Mouse (Mus musculus) adrenal gland, adult 8-10 months (tissue): ENCODE results near the gene AL731706.2. TPM values are rescaled to one million over a fixed set of nuclear protein-coding genes. Genes with fewer than 3 reads are reported as not detected.
A peak's percentile ranks its signal among the peaks of the same experiment; 100 is the strongest.
"Not testable (repeated sequence)": the region's sequence is repeated elsewhere in the genome, so short reads cannot be mapped to it uniquely, and the experiment has no call there.

Experiments
- DNase-seq: peaks from one replicate; pipeline ENCODE4 v3.0.0; 2022
- total RNA-seq, 4 experiments: library from RNA; stranded (reverse); gene quantifications; 2 replicates each; pipeline ENCODE4 v1.2.4; 2022

The AL731706.2 gene
- 10 to 100 TPM in 2 of 4 experiments, 1 to 10 TPM in 1, not detected in 1; 6.7 to 19.6 (median 15.6) TPM for total RNA-seq

DNA sequence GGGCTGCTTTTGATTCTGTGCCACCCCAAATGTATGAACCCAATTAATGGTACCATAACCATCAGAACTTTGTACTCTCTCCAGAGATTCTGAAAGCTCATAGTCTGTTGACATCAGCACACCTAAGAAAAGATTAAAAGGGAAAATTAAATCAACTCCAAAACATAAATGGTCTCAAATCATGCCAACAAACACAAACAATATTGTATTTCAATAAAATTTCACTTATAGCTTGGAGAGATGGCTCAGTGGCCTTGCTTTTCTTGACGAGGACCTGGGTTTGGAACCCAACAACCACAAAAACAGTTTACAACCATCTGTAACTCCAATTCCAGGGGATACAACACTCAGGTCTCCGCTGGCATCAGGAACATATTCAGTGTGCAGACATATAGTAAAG, at the start of gene AL731706.2:
Gene AL731706.2, minus strand, starts transcription at position 101 of the 400 bp plus-strand sequence.
- no peak for DNase-seq

DNA sequence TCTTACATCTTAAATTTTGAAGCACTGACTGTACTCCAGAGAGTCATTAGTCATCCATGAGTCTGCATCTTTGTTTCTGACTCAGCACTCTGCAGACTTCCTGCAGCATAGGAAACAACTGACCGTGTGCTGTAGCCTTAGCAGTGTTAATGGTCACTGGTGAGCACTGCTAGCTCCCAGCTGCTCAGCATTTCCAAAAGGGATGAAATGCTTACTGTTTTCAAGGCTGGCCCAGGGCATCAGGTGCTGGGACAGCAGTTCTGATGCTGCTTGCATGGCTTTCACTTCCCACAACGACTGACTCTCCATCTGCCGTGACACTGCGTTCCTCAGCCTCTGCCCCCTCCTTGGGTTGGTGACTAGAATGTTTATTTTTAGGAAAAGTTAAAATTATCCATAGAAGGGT, 35.5 kb upstream of the AL731706.2 start:
- no peak for DNase-seq

DNA sequence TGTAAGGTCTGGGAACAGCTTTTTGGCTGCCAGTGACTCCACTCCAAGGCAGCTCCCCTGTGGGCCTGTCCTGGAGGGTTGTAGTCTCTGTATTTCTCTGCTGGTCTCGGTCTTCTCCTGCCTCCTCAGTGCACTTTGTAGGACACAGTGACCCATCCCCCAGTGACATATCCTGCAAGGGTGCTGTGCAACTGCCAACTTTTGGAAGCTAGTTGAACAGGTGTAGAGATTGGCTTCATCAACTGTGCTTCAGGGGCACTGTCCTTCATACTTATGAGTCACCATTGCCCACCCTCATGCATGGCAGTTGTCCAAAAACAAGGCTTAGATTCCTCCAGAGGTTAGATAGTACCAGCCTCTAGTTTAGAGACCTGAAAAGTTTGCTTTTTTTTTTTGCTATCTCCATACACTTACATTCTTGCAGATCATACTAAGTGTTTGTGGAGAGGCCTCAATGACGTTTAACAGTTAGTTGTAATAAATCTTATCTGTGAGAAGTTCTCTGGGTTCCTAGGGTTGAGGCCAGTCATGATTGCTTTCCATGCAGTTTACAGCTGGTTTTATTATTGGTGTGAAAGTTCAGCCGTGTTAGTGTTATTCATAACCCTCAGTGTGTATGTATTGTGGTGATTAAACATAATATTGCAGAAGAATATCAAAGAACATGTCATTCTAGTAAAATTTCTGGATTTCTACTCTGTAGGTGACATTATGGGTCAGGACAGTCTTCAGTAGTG, 34.9 kb upstream of the AL731706.2 start:
- no peak for DNase-seq

DNA sequence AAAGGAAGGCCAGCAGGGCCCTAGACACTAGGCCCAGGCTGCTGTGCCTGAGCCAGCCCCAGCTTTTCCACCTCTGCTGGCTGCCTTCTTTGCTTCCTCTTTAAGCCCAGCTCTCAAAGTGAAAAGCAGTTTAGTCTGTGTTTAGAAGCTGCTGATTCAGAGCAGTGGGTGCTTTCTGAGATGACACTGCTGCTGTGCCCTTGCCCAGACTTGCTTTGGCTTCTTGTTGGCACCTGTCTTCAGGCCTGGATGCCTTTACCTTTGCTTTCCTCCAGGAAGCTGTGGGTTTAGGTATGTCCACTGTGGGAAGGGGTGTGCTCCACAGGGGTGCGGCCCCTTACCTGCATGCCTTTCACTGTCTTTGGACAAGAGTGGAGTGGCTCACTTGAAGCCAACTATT, 34.0 kb upstream of the AL731706.2 start:
- DNase-seq, result no peak

DNA sequence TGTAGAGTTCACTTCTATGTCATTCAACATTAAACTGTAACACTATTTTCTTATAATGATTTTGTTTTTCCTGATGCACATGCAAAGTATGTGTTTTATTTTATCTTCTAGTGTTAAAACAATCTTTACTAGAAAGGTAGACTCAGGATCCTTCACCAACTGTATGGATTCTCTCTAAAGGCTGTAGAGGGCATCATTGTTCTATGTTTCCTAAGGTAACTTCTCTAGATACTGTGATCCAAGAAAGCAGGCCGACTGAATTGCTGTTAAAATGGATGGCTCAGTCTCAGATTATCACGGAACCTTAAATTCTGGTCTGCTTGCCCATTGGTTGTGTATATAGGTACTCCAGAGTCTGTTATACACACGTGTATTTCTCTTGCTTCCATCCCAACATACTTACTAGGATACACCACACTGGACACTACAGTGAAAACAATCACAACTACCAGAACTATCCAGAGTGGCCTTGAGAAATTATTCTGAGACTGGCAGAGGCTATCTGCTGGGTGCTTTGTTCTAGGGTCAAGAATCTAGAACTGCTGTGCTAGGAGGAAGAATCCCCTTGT, 28.9 kb upstream of the AL731706.2 start:
- DNase-seq, result no peak

DNA sequence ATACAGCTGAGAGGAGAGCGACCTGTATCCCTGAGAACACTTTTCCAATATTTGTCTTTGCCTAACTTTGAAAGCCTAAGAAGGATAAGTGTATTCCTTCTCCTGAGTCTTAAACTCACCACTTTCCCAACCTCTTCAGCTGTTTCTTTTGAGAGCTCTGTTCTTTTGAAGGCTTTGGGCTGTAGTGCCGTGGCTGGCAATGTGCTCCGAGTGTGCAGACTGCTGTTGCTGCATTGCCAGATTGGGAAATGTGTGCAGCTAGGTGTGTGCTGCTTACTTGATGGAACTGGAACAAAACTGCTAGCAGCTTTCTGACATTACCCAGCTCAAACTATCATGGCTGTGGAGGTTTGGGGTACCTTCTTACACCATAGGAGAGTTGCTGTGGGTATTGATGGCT, 27.5 kb upstream of the AL731706.2 start:
- DNase-seq, result no peak

DNA sequence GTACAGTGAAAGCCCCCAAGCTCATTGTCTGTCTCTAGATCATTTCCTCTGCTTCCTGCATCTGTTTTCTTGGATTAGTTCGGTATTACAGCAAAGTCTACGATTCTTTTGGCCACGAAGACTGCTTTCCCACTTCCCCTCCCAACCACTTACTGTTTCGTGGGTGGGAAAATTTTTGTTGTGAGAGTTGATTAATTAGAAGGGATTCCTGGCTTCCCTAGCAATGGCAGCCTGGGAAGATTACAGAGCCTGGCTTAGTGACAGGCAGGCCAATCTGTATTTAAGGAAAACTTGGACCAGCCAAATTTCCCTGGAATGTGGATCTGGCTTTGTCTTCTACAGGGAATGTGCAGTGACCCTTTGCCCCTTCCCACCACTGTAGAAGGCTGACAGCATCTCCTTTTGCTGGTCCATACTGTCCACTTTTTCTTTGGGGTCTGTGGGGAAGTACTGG, 26.5 kb upstream of the AL731706.2 start:
- DNase-seq, result no peak

DNA sequence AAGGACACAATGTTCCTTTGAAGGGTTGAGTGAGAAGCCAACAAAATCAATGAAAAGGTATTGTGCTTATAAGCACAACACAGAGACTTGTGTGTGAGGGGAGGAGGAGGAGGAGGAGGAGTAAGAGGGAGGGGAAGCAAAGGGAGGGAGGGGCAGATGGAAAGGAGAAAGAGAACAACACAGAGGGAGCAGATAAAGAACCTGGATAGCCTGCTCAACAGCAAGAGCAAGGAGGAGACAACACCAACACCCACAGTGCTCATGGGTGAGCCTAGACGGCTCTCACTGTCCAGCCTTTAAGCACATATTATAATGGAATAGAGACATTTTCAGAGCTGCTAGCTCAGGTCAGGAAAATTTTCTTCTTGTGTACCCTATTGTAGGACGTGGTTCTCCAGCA, 23.8 kb upstream of the AL731706.2 start:
- DNase-seq, result no peak

DNA sequence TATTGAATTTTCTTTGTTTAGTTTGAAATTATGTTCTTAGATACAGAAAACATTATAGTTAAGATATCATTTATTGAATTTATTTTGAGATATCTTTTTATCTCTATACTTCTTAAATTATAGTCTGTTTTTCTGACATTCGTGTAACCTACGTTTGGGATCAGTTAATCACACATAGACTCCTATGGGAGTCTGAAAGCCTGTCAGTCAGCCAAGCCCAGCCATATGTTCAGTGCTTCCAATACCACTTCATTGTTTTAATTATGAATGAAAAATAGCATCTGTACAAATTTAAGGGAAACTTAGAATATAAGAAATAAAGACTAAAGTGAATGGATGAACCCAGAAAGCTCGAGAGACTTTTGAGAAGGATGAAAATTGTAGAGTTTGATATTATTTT, 23.1 kb upstream of the AL731706.2 start:
- no peak for DNase-seq

DNA sequence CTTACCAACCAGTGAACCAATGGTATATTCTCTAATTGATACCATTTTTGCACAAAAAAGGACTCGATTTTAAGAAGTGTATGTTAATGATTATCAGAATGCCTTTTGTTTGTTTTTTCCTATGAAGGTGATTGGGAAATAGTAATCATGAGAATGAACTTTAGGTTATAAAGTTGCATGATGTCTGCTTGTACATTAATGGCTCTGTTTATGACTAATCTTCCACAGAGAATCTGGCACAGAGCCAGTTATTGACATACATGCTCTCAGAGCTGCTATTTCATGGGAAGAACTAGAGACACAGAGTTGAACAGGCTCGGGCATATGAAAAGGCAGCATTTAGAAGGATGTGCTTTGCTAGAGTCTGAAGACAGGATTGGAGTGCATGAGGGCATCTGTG, 10.7 kb upstream of the AL731706.2 start:
- no peak for DNase-seq

DNA sequence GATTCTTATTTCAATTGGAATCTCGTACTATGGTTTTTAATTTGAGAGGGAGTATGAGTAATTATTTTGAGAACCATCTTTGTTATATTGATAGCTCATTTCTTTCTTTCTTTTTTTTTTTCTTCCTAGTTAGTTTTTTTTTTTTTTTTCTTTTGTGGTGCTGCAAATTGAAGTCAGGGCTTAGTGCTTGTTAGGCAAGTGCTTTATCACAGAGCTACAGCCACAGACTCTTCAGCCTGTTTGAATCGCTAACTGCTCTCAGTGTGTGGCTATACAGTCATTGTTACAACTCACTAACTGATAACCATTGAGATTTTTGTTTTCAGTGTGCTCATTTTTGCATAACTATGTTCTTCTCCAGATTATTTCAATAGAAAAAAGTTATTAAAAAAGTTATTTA, 9.0 kb upstream of the AL731706.2 start:
- DNase-seq, result no peak

DNA sequence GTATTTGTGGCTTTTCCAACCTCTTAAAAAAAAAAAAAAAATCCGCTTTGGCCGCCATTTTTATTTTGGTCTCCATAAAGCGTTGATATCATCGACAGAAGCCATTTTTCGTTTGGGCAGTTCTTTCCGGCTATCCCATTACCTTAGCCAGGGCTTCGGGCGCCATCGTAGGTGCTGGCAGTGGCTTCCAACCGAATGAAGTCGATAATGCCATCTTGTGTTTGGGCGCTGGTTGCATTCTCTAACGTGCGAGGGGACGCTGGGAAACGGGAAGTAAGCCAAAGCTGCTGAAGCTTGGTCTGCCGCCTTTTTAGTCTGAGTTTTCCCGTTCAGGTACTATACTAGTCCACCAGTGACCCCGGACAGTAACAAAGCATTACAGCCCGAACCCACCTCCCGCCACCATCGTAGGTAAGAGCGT, 6.5 kb upstream of the AL731706.2 start:
- DNase-seq, result peak; percentile 97

DNA sequence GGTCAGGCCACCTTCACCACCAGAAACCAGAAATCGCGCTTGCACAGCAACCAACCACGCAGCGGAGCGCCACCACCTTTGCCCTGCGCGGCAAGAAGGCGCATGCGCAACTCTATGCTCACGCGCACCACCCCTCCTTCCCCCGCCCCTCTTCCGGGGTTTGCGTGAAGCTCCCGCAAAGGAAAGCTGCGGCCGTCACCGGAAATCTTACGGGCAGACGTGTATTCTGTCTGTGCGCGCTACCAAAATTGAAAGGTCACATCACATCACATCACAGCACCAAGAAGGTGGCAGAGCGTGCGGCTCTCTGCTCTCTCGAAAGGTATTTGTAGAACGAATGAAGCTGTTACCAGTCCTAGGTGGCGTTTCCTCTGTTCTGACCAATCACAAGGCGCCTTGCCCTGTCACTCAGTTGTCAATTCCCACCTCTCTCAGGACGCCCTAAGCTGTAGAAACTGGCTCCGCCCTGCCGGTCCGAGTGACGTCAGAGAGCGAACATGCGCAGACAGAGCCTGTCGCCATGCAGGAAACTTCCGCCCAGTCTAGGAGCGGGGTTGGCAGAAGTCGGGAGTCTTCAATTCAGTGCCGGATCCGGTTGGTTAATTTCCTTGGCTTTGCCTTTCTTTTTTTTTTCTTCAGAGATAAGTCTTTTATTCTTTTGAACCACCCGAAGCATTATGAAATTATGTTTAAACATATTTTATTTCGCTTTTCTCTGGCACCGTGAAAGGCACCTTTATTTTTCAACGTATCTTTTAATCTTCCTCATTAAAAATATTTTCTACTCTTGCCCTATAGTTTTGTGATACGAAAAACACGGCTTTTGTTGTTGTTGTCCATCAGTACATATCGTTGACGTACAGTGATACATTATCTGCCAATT, 5.8 kb upstream of the AL731706.2 start, which contains the start of the genes Slx4ip, AL731706.1 and Mkks:
Gene Slx4ip, plus strand, starts transcription at position 151 of the 883 bp plus-strand sequence.
Gene AL731706.1, minus strand, starts transcription at position 322 of the 883 bp plus-strand sequence.
Gene Mkks, minus strand, starts transcription at position 322 of the 883 bp plus-strand sequence.
- DNase-seq, result peak; percentile 99

DNA sequence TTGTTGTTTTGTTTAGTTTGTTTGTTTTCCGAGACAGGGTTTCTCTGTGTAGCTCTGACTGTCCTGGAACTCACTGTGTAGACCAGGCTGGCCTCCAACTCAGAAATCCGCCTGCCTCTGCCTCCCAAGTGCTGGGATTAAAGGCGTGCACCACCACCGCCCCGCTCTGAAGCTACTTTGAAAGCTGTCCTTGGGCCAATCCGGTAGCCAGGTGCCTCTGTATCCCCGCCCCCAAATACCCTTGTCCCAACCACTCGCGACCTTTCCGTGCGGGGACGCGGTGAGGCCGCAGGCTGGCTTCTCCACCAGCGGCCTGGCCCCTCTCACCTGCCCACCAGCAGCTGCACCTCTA, 5.2 kb upstream of the AL731706.2 start:
- DNase-seq, result not testable (repeated sequence)

DNA sequence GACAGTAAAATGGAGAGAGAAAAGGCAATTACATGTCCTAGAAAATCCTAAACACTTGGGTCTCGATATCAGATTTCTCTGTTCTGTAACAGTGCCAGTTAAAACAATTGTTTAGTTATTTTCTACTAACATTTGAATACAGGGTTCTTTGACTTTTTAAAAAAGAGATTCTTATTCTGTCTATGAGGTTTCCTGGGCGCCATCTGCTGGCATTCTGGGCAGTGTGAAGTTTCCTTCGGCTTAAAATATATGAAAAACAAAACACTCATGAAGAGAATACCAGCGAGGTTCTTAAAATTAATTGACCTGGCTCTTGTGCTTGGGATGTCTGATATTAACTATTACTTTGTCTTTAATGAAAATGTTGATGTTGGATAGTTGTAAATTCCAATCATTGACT, 1.4 kb upstream of the AL731706.2 start:
- no peak for DNase-seq

DNA sequence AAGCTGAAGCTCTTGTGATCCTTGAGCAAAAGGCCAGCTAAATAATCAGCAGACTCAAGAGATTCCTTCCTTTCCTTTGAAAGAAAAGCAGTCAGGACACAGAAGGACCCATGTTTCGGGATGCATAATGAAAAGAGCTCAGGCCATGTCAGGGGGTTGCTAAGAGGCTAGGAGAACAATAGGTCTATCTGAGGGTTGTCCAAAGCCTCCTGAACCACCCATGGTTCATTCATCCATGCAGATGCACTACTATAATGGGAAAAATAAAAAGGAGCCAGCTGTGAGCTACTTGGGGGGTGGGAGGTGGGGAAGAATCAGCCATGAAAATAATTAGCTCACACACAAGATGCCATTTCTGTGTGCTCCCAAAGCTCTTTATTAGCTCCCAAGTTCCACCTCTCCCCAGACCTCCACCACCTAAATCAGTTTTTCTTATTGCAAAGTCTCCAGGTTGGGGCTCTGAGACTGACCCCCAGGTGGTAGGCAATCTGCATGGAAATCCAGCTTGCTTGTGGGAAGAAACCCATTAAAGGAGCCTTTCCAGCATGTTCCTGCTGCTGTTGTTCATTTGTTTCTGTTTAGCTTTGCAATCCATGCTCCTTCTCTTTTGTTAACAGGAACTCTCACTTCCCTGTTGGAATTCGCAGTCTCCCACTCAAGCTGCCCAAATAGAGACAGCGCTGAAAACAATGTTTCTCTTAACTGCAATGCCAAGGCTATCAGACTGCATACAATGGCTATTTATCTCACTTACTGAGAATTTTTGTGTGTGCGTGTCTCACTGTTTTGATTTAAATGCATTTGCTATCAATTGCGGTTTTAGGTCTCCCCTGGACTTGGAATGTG, 30.7 kb downstream of the AL731706.2 start:
- no peak for DNase-seq

DNA sequence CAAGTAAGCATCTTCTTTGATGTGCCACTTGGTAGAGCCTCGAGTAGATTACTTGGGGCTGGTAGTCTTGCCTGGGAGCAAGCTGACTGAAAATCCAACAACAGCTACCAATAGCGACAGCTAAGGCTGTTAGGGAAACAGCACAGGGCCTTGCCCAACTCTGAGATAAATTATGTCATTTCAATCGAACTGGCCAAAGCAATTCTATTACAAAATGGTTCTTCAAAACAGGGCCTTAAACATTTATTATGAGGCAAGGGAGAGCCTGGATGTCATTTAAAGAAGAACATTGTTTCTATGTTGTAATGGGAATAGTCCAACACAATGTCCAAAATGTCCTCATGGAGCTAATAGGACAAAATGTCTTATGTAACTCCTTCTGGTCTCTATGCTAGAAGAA, 35.1 kb downstream of the AL731706.2 start:
- no peak for DNase-seq

DNA sequence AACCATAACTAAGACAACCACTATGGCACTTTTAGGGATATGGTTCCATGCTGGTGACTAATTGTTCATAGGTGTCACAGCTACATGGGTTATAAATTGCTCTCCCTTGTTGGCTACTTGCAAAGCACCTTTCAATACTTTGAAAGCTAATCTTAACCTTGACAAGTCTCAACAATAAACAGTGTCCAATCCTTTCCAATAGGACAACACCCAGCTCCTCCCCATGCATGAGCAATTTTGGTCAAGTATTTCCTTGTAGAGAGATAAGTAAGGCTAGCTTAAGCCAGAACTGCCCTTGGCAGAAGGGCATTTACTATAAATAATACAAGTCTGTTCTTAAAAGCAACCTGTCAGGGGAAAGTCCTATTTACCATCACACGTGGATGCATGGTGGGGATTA, 47.5 kb downstream of the AL731706.2 start:
- peak; percentile 4 for DNase-seq

DNA sequence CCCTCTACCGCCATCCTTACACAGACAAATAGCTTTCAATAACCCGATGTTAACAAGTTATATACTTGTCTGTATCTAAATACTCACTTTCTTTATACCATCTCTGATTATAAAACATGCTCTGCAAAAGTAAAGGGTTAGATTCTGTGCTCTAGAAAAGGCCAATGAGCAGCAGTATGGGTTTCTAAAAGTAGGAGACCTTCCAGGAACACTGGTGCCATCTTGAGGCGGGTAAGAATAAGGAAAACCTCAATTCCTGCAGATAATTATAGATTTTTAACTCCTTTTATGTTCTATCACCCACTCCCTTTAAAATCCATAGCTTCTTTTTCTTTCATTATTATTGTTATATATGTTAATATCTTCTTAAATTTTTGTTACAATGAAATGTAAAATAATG, 49.6 kb downstream of the AL731706.2 start:
- DNase-seq, result no peak
